Mouse (Mus musculus) stomach, postnatal 0 days (tissue): ENCODE measurements at regions not wholly inside any gene's neighbourhood (a gene's known extent, or its start where the extent isn't known, plus 50 kb on each side); places are given as distances from the start of the nearest gene placed in this dataset.

Experiments used
- ATAC-seq: fragments of 200-750 bp; cut with Nextera tagmentation; 2 replicates; pipeline ENCODE4 v1.8.0; 2017; ENCODE audit not compliant: low FRiP score, low TSS enrichment
- DNase-seq: peaks from one replicate; pipeline ENCODE4 v3.0.0-alpha.2; 2016; ENCODE audit warnings: low spot score
- H3K27ac ChIP-seq: fragments of 300-500 bp; sonication (generic); replicated peaks from 2 replicates; pipeline ENCODE4 v1.5.1; 2014; ENCODE audit warnings: mild to moderate bottlenecking, control low read depth
- H3K27me3 ChIP-seq: fragments of 300-500 bp; sonication (generic); 2 replicates; pipeline ENCODE4 v1.6.1; 2014; ENCODE audit warnings: low read length; ENCODE audit not compliant: control insufficient read depth, insufficient read depth
- H3K36me3 ChIP-seq: fragments of 300-500 bp; sonication (generic); 2 replicates; pipeline ENCODE4 v1.6.1; 2014; ENCODE audit warnings: low read length, mixed read lengths; ENCODE audit not compliant: control insufficient read depth, insufficient read depth
- H3K4me1 ChIP-seq: fragments of 300-500 bp; sonication (generic); replicated peaks from 2 replicates; pipeline ENCODE4 v1.6.1; 2014; ENCODE audit warnings: antibody characterized with exemption; ENCODE audit not compliant: control insufficient read depth, insufficient read depth
- H3K4me2 ChIP-seq: fragments of 300-500 bp; sonication (generic); replicated peaks from 2 replicates; pipeline ENCODE4 v1.6.1; 2014; ENCODE audit warnings: low read depth, mild to moderate bottlenecking, control low read depth, moderate library complexity
- H3K4me3 ChIP-seq: fragments of 300-500 bp; sonication (generic); 2 replicates; pipeline ENCODE4 v1.5.1; 2014; ENCODE audit warnings: low read depth, low read length, control low read depth
- H3K9ac ChIP-seq: fragments of 300-500 bp; sonication (generic); 2 replicates; pipeline ENCODE4 v1.6.1; 2014; ENCODE audit warnings: mild to moderate bottlenecking, low read length, control low read depth, mixed read lengths
- H3K9me3 ChIP-seq: fragments of 300-500 bp; sonication (generic); 2 replicates; pipeline ENCODE4 v1.6.1; 2016; ENCODE audit warnings: low read length; ENCODE audit not compliant: control insufficient read depth
- CTCF ChIP-seq: IDR thresholded peaks from 2 replicates; pipeline ENCODE4 v1.5.1; 2016; ENCODE audit warnings: antibody characterized with exemption, low read depth, mild to moderate bottlenecking, moderate library complexity
- EP300 ChIP-seq: optimal IDR thresholded peaks from 2 replicates; pipeline ENCODE3; 2016; ENCODE audit warnings: antibody characterized with exemption
- WGBS: fragments of 180-500 bp; shearing (Covaris S2); extraction: QIAGEN DNeasy Blood & Tissue Kit; methylation state at CpG from one replicate; pipeline ENCODE4 v1.1.7; 2014; 5-methylcytosine and 5-hydroxymethylcytosine counted together

DNA sequence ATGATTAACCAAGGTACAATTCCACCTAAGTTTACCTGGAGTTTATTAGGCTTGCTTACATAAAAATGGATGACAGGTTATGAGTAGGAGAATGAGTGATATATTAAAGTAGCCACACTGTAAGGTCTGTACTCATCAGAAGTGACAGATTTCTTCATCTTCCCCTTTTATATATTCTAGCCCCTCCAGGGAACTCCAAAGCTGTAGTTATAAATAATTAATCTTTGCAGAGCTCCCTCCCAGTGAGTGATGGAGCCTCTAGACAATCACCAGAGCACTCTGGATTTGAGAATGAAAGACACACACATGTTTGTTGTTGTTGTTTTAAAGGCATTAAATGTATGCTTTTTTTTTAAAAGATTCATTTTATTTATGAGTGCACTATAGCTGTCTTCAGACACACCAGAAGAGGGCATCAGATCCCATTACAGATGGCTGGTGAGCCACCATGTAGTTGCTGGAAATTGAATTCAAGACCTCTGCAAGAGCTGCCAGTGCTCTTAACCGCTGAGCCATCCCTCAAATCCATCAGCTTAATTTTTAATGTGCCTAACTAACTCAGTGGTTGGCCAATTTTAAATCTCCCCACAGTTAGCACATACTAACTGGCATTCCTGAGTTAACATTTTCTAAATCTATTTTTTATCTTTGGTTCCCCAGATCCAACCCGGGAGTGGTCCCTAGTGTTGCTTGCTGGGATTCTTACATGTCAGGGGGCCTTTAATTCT is 273.5 kb downstream of the Rnf152 start:
- WGBS = 75% methylated on average over 2 of the region's 2 CpGs
- Histone ChIP-seq H3K4me1 (no peaks in the 10 kb centered on the region), H3K9ac (no peak overlapping the region), H3K9me3 (no peaks in the 10 kb centered on the region), H3K27me3 (no peaks in the 10 kb centered on the region), H3K36me3 (no peaks in the 10 kb centered on the region), H3K4me2 (no peak overlapping the region), H3K4me3 (no peak overlapping the region), H3K27ac (no peak overlapping the region)
- DNase-seq (no peak), ATAC-seq (no peak)
- TF ChIP-seq CTCF = no peak
- no peak for TF ChIP-seq EP300

DNA sequence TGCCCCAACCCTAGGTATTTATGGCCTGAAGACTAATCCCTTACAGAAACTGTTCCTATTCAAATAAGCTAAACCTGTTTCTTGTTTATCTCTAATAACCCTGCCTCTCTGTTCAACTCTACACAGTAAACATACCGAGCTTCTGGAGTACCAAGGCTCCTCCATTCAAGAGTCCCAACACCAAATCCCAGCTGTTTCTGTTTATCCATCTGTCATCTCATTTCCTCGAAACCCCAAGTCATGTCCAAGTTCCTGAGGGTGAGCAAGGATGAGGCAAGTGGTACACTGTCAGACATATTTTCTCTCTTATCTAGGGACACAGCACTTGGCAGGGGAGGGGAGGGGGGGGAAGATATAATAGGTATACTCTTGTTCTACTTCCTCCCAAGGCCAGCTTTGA is 274.6 kb downstream of the Rnf152 start:
- H3K36me3 ChIP-seq = no peaks in the 10 kb centered on the region
- H3K4me2 ChIP-seq = no peak overlapping the region
- no peaks in the 10 kb centered on the region for H3K27me3 ChIP-seq
- no peak for TF ChIP-seq EP300
- TF ChIP-seq CTCF = no peak
- no peak overlapping the region for H3K9ac ChIP-seq
- H3K4me1 ChIP-seq = no peaks in the 10 kb centered on the region
- no peaks in the 10 kb centered on the region for H3K9me3 ChIP-seq
- no peak overlapping the region for H3K4me3 ChIP-seq
- 30% methylated on average over 2 of the region's 2 CpGs for WGBS
- no peak for DNase-seq
- H3K27ac ChIP-seq = no peak overlapping the region
- no peak for ATAC-seq

- Histone ChIP-seq H3K9me3 (no peaks in the 10 kb centered on the region), H3K27me3 (no peaks in the 10 kb centered on the region), H3K9ac (no peak overlapping the region), H3K4me3 (no peak overlapping the region), H3K4me2 (no peak overlapping the region), H3K4me1 (no peaks in the 10 kb centered on the region), H3K27ac (no peak overlapping the region), H3K36me3 (no peaks in the 10 kb centered on the region)
- ATAC-seq (no peak), DNase-seq (no peak)
- TF ChIP-seq EP300 (no peak), CTCF (no peak)
- WGBS = 75% methylated on average over 5 of the region's 5 CpGs
These were observed 277.1 kb downstream of the Rnf152 start for GRCm38 (mm10) chr1:105079437-105079836.

DNA sequence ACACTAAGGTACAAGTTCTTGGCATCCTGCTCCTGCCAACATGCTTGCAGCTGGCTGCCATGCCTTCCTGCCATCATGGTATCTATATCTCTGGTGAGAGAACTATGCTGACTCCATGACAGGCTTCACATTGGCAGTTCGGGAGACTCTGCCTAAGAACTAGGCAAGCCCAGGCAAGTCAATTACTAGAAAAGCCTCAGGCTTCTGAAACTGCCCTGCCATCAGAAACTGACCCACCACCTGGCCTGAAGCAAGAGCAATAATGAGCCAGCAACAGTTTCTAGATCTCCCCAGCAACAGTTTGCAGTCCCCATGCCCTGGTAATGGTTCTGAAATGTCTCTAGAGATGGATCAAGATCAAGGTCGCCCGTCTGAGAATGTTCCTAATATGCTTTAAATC is 280.8 kb downstream of the Rnf152 start:
- Histone ChIP-seq H3K4me1 (no peaks in the 10 kb centered on the region), H3K9me3 (no peaks in the 10 kb centered on the region), H3K36me3 (no peaks in the 10 kb centered on the region), H3K4me2 (no peak overlapping the region), H3K9ac (no peak overlapping the region), H3K4me3 (no peak overlapping the region), H3K27me3 (no peaks in the 10 kb centered on the region), H3K27ac (no peak overlapping the region)
- DNase-seq (no peak), ATAC-seq (no peak)
- TF ChIP-seq EP300 (no peak), CTCF (no peak)
- 93% methylated on average over 3 of the region's 3 CpGs for WGBS

DNA sequence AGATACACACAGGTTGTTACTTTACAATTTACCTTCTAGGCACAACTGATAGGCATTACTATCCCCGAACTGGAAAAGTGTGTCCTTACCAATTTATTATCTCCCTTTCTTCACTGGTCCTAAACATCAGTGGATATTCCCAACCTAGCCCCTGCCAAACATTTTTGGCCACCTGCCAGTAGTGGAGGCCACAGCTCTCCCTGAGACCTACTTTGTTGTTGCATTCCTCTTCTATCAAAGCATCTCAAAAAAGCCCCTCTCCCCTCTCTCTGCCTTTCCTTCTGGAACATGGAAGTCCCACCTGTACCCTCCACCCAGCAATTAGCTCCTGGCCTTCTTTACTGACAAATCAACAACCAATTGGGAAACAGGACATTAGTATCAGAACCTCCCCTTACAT is 282.2 kb downstream of the Rnf152 start:
- H3K4me2 ChIP-seq = no peak overlapping the region
- ATAC-seq (no peak), DNase-seq (no peak)
- no peaks in the 10 kb centered on the region for H3K9me3 ChIP-seq
- TF ChIP-seq CTCF (no peak), EP300 (no peak)
- no peak overlapping the region for H3K4me3 ChIP-seq
- no peaks in the 10 kb centered on the region for H3K27me3 ChIP-seq
- 96% methylated on average over 1 of the region's 1 CpGs for WGBS
- no peak overlapping the region for H3K27ac ChIP-seq
- no peak overlapping the region for H3K9ac ChIP-seq
- H3K4me1 ChIP-seq = no peaks in the 10 kb centered on the region
- H3K36me3 ChIP-seq = no peaks in the 10 kb centered on the region

GRCm38 (mm10) chr1:105070661-105071455 is 285.7 kb downstream of the Rnf152 start:
- TF ChIP-seq EP300 = no peak
- no peak for TF ChIP-seq CTCF
- no peaks in the 10 kb centered on the region for H3K9me3 ChIP-seq
- no peaks in the 10 kb centered on the region for H3K4me1 ChIP-seq
- no peaks in the 10 kb centered on the region for H3K36me3 ChIP-seq
- DNase-seq (no peak), ATAC-seq (no peak)
- no peak overlapping the region for H3K27ac ChIP-seq
- no peak overlapping the region for H3K4me2 ChIP-seq
- 53% methylated on average over 3 of the region's 3 CpGs for WGBS
- no peak overlapping the region for H3K9ac ChIP-seq
- no peaks in the 10 kb centered on the region for H3K27me3 ChIP-seq
- no peak overlapping the region for H3K4me3 ChIP-seq
